Mouse (Mus musculus): Measurements from ENCODE around the gene Zbtb16. TPM values are rescaled to one million over a fixed set of nuclear protein-coding genes. Genes with fewer than 3 reads are reported as not detected.

Zbtb16 gene
- total RNA-seq, 2 experiments from 2014 or later = 28.0 to 83.4 TPM

DNA sequence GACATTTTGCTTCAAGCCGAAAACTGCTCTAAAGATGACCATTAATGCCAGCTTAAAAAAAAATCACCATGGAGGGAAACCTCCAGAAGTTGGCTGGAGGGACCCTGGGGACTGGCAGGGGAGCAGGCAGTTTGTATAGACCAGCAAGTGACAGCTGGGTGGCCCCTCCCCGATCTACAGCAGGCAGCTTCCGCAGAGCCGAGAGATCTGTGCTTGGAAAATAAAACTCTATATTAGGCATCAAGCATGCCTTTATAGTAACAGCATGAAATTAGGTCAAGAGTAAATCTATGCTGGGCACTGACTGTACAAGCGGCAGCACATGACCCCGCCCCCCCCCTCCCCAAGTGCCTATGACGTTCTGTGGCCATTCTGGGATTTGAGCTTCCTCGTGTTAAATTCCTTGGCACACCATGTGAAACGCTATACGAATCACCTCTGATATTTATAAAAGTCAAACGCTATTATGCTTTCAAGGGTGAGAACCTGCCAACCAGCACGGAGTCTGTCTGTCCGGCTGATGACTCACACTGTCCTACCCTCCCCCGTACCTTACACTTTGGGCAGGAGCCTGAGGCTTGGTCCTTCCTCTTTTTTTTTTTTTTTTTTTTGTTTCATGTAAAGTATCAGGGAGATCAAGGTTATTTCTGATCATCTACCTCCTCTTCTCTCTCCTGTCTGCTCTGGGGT lies 128.7 kb downstream of the Zbtb16 start:
- DNase-seq = peak; percentile 48

DNA sequence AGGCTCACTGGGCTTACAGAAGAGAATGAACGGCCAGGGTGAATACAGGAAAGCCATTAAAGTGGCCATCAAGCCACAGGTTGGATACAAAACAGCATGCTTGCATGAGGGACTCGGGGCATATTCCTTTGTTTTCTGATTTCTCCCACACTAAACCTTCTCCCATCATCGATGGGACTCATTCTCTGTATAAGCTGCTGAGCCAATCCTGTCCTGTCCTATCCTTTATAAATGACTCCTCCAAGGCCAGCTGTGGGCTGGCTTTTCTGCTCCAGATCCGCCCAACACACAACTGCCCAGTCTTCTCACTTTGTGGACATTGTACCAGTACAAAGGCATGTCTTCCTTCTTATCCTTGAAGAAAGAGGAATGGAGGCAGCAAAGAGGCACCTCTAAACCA lies 134.7 kb downstream of the Zbtb16 start:
- DNase-seq = no peak

DNA sequence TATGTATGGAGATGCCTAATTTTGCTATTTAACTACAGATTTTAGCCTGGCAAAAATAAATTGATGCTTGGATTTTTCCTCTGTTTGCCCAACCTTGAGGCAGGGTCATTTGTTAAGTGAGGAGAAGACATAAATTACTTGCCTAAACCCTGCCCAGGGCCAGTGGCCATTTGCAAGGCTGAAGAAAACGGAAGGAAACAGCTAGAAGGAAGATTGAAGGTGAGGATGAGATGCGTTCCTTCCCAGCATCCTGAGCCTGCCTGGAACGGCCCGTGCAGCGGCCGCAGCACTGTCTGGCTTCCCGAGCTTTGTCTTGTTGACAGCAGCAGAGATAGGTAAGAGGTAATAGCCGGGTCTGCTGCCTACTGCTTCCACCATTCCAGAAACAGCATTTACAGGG lies 135.2 kb downstream of the Zbtb16 start:
- DNase-seq = peak; percentile 26

DNA sequence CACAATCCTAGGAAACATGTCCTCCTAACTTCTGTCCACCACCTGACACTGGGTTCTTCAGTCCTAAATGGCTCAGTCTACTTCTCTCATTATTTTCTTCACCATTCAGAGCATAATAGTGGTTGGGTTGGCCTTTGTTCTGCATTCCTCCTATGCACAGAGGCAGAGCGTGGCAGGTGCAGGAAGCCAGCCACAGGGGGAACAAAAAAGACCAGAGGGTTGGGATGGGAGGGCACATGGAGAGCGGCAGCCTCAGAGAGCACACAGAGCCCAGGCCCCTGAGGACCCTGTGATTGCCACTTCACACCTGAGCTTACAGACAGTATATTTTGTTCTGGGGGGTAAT lies 138.6 kb downstream of the Zbtb16 start:
- no peak for DNase-seq

DNA sequence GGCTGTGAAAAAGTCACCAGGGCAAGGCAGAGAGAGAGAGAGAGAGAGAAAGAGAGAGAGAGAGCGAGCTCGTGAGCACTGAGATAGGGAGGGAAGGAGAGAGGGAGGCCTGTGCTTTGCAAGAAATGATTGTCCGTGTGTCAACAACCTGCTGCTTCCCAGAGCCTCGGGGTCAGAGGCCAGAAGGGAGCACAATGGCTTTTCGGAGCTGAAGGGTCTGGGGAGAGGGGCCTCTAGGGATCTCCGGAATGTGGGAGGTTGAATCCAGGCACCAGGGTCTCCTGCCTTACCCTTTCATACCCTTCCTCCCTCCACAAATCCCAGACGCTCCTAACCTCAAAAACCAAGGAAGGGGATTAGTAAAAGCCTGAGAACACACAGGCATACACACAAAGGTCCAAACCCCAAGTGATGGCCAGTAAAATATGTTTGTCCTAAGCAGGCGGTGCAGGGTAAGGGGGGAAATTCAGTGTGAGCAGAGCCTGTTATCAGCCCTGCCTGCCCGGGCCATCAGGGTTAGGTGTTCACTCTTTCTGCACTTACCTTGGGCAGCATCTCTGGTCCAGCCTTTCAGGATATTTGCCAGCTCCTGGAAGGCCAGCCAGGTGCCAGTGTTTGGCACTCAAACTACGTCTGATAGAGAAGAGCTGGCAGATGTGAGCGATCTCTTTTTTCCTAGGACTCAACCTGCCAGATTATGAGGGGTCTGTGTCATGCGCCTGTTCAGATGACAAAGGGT lies 139.1 kb downstream of the Zbtb16 start:
- no peak for DNase-seq

DNA sequence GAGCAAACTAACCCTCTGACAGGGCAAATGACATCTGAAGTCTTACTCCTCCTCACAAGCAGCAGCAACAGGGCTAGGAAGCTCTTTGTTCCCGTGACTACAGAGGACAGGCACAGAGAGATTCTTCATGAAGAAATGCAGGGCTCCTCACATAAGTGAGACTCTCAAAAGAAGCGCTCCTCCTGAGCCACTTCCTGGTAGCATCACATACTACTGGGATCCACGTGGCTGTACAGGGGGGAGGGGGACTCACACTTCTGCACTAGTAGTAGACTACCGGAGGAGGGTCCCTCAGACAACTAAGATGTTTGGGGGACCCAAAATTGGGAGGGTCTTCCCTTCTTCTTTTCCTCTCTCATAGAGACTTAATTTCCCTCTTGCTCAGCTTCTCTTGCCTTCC lies 139.7 kb downstream of the Zbtb16 start:
- no peak for DNase-seq

DNA sequence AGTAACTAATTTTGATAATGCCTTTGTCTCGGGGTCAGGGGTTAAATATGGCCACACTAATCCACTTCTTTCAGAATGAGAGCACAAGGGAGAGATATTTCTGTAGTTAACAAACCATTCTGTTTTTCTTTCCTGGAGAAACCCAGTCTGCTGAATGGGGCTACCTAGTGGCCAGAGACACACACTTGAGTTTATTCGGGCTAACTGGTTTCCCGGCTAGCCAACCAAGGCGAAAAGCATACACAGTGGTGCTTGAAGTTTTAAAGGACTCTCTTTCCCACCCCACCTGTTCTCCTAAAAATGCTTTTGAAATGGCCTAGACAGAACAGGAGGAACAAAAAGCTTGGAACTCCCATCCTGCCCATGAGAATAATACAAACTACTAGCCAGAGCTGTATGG lies 140.2 kb downstream of the Zbtb16 start:
- DNase-seq = no peak

DNA sequence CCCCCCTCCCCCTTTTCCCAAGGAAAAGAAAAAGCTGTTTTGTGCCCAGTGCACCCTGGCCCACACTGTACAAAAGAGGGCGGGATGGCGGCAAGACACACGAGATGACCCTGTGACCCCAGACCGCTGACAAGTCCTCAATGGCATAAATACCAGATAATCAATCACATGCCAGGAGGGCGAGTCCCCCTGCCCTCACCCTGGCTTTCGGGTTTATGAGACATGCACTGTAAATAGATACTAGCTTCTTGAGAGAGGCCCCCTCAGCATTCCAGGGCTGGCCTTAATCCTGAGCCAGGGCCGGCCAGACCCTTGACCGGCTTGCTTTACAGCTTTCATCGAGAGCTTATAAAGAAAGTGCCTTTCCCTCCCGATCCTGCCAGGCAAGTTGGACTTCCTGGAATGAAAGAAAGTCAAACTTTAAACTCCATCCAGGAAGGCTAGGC lies 141.4 kb downstream of the Zbtb16 start:
- no peak for DNase-seq

DNA sequence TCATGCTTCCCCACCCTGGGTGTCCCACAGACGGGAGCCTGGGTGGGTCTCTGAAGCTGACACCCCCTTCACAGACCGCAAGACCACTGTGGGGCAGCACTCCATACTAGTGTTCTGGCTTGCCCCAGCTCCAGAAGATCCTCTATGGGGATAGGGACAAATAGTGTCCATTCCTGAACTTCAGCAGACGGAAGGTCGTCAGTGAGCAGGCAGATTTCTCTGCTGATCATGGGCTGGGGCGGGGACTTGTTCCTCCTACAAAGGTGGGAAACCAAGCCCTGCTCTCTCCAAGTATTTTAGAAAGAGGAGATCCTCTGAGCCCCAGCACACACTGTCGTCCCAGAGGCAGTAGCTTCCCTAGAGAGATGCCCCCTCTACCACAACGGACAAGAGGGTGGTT lies 142.3 kb downstream of the Zbtb16 start:
- no peak for DNase-seq

DNA sequence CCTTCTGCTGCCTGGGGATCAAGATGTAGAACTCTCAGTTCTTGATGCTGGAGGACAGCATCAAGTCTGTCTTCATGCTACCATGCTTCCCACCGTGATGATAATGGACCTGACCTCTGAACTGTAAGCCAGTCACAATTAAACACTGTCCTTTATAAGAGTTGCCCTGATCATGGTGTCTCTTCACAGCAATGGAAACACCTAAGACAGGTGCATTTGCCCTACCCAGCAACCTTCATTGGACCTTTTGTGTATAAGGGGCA lies 146.4 kb downstream of the Zbtb16 start:
- no peak for DNase-seq

DNA sequence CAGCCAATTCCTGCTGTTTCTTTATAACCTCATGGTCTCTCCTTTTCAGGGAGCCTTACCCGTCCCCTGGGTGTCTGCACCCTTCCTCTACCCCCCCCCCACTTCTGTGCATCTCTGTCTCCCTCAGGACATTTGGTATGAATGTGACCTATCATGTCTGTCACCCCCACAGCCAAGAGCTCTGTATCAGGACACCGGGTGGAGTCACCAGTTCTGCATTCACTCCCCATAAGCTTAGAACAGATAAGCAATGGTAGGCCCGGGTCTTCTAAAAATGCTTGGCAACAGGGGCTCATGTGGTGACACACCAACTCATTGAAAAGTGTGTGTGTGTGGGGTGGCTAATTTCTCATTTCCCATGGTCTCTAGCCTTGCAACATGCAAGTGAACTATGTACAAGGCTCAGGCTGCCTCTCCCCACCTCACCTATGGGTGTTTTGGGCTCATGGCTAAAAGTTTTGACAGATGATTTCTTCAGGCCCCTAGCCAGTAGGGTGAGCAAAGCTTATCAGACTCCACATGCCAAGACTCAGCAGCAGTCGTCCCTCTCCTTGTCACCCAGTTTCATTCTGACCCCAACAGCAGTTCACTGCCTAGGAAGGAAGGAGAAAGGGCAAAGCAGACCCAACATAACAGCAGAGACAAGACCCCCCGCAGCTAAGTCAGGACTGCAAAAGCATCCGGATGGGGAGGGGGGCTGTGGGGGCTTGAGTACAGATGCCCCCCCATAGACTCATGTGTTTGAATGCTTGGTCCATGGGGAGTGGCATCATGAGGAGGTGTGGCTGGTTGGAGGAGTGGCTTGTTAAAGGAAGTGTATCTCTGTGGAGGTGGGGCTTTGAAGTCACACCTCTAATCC lies 146.9 kb downstream of the Zbtb16 start:
- no peak for DNase-seq

DNA sequence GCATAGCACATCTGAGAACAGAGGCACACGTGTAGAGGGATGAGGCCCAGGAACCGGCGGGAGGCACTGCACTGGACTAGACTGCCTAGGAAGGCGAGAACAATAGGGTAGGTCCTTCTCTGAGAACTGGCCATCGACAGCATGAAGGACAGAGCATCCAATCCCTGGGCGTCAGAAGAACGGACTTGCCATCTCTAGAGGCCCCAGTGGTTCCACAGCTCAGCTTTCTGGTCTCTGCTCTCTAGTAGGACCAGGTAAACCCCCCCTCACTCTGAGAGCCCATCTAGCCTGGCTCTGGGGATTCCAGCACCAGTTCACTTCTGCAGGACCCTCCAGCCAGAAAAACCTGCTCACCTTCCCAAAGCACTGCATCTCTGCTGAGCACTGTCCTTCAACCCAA lies 148.1 kb downstream of the Zbtb16 start:
- no peak for DNase-seq

DNA sequence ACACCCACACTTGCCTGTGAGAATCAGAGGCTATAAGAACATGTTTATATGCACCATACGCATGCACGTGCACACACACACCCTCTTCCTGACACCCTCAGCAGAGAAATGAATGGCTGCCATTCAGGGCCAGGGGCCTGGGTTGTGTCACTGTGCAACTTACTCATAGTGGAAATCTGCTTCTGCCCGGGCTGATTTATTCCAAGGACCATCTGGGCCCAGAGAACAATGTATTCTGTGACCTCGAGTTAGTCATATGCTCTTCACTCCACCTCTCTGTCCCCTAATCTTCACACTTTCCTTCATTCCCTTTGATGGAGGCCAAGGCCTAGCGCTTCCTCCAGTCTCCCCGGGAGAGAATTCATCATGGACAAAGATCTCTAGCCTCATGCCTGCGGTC lies 150.3 kb downstream of the Zbtb16 start:
- DNase-seq = peak; percentile 47

DNA sequence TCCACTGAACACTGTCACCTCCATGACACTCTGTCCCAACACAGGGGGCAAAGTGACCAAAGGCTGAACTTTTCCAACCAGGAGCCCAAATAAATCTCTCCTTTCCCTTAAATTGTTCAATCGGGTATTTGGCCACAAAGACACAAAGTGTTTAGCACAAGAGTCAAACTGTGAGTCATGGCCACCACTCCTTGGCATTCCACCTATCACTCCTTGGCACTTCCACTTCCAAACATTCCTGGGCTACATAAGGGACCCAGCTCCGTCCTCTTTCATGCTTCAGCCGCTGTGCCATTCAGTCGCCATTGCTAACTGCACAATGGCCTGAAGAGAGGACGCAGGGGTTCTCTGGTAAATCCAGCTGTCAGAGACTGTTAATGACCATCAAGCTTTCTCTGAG lies 151.9 kb downstream of the Zbtb16 start:
- no peak for DNase-seq

DNA sequence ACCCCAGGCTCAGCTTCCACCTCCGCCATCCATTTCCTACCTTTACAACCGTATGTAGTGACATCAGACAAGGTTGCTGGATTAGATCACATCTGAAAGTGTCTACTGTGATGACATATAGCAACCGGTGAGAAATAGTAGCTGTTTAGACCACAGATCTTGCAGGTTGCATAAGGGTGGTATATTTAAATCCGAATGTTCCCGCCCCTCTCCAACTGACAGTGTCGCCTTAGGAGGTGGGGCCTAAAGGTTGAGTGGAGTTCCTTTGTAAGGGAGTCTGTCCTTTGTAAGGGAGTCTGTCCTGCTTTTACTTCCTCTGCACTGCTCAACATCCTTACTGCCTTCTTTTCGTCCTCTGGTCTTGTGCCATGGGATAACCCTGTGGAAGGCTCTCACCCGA lies 154.8 kb downstream of the Zbtb16 start:
- no peak for DNase-seq

DNA sequence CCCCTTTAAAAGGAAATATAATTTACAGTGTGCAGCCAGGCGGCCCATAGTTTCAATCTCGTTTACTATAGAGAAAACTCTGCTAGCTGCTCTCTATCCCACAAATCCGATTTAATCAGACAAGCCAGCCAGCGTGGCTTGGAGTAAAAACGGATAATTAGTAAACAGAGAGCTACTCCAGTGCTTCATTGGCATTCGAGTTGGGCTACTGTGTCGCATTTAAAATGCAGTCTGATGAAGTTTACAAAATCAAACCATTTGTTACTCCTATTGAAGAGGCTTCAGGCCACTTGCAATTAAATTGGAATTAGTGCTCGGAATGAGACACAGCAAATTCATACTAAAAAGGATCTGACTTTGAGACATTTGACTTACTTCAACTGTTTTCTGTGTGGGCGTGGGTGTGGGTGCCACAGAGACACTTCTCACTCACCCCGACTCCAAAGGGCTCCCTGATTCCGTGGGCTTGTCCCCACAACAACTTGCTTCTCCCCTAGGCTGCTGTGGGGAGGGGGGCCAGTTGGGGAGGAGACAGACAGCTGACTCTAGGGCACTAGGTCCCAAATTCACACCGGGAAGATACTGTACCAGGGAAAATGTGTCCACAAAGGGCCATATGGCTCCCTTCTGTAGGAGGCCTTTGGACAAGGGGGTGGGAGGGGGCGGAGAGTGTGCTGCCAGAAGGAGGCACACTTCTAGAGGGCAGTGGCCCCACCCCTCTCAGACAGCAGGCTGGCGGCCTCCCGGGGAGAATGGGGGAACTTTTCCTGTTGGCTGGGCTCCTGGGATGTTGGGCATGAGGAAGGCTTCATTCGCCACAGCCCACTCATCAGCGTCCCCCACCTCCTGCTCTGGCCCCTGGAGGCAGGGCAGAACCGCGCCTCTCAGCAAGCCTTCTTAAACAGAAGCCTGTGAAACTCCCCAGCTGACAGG lies 157.3 kb downstream of the Zbtb16 start:
- DNase-seq = no peak

DNA sequence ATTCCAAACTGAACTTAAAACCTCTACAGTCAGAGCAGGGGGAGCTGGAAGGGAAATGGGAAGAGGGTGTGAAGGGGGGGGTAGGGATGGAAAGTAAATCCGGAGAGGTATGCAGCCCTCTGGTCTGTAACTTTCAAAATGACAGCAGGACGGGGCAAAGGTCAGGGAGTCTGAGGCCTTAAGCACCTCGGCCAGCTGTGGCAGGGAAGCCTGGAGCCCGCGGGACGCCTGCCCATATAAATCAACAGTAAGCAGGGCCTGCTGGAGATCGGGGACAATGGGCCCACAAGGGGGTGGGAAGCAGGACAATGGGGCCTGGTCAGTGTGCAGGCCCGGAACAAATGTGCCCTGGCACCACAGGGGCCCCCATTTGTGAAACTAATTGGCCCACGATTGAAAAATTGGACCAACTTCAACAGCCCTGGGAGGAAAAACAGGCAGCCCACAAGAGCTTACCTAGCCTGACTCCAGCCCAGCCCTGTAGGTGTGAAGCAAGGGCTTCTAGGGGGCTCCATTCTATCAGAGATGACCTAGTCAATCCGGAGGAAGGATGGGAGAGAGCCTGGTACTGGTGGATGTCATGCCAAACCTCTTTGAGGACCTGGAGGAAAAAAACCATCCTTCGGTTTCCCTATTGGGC lies 160.8 kb downstream of the Zbtb16 start:
- no peak for DNase-seq

DNA sequence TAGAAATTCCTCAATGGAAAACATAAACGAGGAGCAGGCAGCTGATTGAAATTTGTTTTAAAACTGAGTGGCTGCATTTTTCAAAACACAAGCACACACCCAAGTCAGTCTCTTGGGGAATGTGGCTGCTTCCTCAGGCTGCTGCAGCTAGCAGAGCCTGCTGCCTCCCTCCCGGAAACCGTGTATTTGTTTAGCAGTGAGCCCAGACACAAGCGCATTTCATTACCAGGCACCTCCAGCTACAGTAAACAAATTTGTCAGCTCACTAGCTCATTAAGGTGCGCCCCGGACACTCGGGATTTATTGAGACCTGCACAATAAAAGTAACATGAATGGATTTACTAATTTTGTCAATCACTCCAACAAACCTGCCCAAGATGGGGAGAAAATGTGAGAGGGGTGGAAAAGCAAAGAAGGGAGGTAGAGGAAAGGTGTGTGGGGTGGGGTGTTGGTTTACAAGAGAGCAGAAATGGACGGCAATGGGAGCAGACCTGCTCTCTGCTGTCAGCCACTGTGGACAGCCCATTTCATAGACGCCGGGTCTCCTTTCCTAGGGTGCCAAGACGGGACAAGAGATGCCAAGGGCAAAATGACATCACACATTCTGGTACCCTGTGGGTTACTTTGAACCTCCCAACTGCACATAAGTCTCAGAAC lies 161.5 kb downstream of the Zbtb16 start:
- peak; percentile 25 for DNase-seq

DNA sequence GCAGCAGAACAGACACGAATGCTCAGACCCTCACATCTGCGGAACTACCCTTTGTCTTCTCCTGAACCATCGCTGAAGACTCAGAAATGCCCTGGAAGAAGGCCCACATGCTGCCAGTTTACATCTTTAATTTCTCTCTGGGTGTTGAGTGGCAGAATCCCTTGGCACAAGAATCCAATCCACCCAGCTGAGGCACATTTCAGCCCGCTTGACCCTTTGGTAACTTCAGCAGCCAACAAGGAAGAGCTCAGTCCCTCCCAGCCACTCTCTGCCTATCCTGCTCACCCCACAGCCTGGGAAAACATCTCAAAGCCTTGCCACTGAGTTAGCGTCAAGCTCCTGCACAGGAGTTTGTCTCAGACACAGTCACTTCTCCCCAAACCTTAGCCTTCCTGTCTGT lies 162.2 kb downstream of the Zbtb16 start:
- no peak for DNase-seq

DNA sequence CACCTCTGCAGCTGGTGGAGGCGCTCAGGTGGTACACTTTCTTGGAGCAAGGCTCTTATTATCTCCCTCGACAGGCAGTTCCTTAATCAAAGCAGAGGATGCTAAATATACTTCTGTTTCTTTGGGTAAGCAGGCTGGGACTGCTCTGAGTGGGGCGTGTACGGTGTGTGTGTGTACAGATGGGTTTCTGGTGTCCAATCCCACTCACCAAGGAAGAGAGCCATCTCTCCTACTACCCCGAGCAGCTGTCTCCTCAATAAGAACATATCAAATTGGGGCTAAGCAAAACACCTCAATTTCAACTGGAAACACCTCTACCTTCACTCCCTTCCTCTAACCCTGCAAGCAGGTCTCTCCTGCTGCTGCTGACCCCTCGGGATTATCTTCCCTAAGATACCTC lies 162.8 kb downstream of the Zbtb16 start:
- DNase-seq = no peak

DNA sequence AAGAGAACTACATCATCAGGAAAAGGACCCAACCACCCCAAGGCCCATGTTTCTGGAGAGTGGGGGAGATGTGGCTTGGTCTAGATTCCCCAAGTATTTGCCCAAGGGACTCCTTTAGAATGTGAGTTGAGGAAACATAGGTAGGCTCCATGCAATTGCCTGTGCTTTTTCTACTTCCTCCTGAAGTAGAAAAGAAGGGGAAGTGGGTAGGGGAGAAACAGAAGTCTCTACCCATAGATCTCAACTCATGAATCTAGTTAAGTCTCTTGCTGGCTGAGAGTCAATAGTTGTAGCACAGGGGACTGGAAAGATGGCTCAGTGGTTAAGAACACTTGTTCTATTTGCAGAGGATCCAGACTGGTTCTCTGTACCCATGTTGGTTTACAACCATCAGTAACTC lies 164.2 kb downstream of the Zbtb16 start:
- DNase-seq = no peak
